In the genomic region with DNA sequence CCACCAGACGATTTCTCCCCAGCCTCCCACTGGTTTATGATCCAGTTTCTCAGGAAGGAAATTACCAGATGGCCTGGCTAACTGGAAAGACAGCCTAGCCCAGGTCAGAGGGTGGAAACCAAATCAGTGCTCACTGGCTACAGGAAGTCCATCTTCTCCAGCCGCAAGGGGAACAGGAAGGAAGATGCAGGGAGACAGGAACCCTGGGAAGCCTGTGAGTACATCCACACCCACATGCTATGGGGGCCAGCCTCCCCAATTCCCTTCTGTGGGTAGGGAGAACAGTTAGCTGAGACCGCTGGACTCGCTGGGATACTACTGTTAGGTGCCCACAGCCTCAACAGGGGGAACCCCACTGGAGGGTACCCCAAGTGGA, we compare ENCODE assay signal across 8 mouse cellular contexts. TPM values are rescaled to one million over a fixed set of nuclear protein-coding genes. Genes with fewer than 3 reads are reported as not detected.
DNase-seq lines count a peak whose midpoint lies in the region; ATAC-seq lines count a peak whose summit lies in the region.
"Had no signal": no experiment of that assay in that cellular context is flagged by ENCODE, and none has a peak within 500 bp of the region (broad histone marks: within the 10 kb centered on the region; RNA-seq: fewer than 3 reads in every experiment).

No protein-coding gene starts in this region.

- peak; percentile 59 for DNase-seq in lung, postnatal 10 days
- DNase-seq in T-cell, adult 2 months (ENCODE audit: low spot score) = no peak
- DNase-seq in right cerebral cortex, adult 2 months (ENCODE audit: low spot score in 2 of 2) = no peak
- DNase-seq in adrenal gland, adult 18-20 months (ENCODE audit: low spot score in 2 of 2) = no peak
- DNase-seq: adrenal gland, adult 2 months had no signal

- H3K27me3 ChIP-seq in embryonic facial prominence, embryonic 15.5 days = no peaks in the 10 kb centered on the region
- no peaks in the 10 kb centered on the region for H3K27me3 ChIP-seq in intestine, embryonic 16.5 days (replicated peaks; ENCODE audit: control insufficient read depth, insufficient read depth, low read length)

- no peak overlapping the region for H3K4me2 ChIP-seq in embryonic facial prominence, embryonic 15.5 days (replicated peaks)
- H3K4me2 ChIP-seq in intestine, embryonic 16.5 days (ENCODE audit: low read depth, low read length) = no peak overlapping the region

- no peaks in the 10 kb centered on the region for H3K36me3 ChIP-seq in embryonic facial prominence, embryonic 15.5 days
- no peaks in the 10 kb centered on the region for H3K36me3 ChIP-seq in intestine, embryonic 16.5 days (ENCODE audit: control insufficient read depth, insufficient read depth, low read length)

- H3K9me3 ChIP-seq in embryonic facial prominence, embryonic 15.5 days (replicated peaks) = no peaks in the 10 kb centered on the region
- H3K9me3 ChIP-seq in intestine, embryonic 16.5 days (ENCODE audit: control insufficient read depth, low read length) = no peaks in the 10 kb centered on the region

- no peak for ATAC-seq in embryonic facial prominence, embryonic 15.5 days (ENCODE audit: insufficient number of reproducible peaks, low FRiP score, low TSS enrichment, low read depth)
- no peak for ATAC-seq in intestine, embryonic 16.5 days

- H3K4me1 ChIP-seq in brown adipose tissue, adult 24 weeks (ENCODE audit: control insufficient read depth, insufficient read depth, insufficient read length, low read length) = peaks cover 74% of the 10 kb centered on the region
- H3K4me1 ChIP-seq in embryonic facial prominence, embryonic 15.5 days = peaks cover 45% of the 10 kb centered on the region
- peaks cover 19% of the 10 kb centered on the region for H3K4me1 ChIP-seq in intestine, embryonic 16.5 days (ENCODE audit: control insufficient read depth, insufficient read depth, low read length)

- H3K9ac ChIP-seq in embryonic facial prominence, embryonic 15.5 days = no peak overlapping the region
- H3K9ac ChIP-seq in intestine, embryonic 16.5 days (ENCODE audit: low read depth, low read length) = 0 out of 2 replicates have a peak overlapping the region, but pooled peaks have one; percentile 6

- H3K27ac ChIP-seq in brown adipose tissue, adult 24 weeks (replicated peaks; ENCODE audit: low read depth, low read length) = peak overlapping the region; percentile 96
- peak overlapping the region; percentile 83 for H3K27ac ChIP-seq in embryonic facial prominence, embryonic 15.5 days (replicated peaks)
- peak overlapping the region; percentile 56 for H3K27ac ChIP-seq in intestine, embryonic 16.5 days (ENCODE audit: low read length)

- no peak overlapping the region for H3K4me3 ChIP-seq in brown adipose tissue, adult 24 weeks (ENCODE audit: insufficient read depth, low read depth, low read length)
- no peak overlapping the region for H3K4me3 ChIP-seq in embryonic facial prominence, embryonic 15.5 days (replicated peaks)
- H3K4me3 ChIP-seq in intestine, embryonic 16.5 days (ENCODE audit: low read length) = no peak overlapping the region

- WGBS in embryonic facial prominence, embryonic 15.5 days = 73% methylated on average over 4 of the region's 4 CpGs
- WGBS in intestine, embryonic 16.5 days = 60% methylated on average over 4 of the region's 4 CpGs

RNA-seq across cellular contexts. Expression of a gene that starts 10.7 kb away (rescaled TPM):
- 18.1 and 19.7 TPM in 2 replicates for polyA plus RNA-seq in brown adipose tissue, adult 24 weeks (2012; ENCODE audit: insufficient read depth, insufficient read length, missing spikeins)
- polyA plus RNA-seq in embryonic facial prominence, embryonic 15.5 days (2015; fragmentation: Nextera tagmentation; extraction: Ambion mirVana) = 2.9 and 3.4 TPM in 2 replicates
- 2.3 and 2.5 TPM in 2 replicates for polyA plus RNA-seq in intestine, embryonic 16.5 days (2015; fragmentation: Nextera tagmentation; extraction: Ambion mirVana)
- 10 to 100 TPM; 11.0 to 23.9 TPM for total RNA-seq in adrenal gland, adult 18-20 months (2021)

RNA-seq across cellular contexts. Expression of a gene that starts 16.9 kb away (rescaled TPM):
- polyA plus RNA-seq in brown adipose tissue, adult 24 weeks (2012; ENCODE audit: insufficient read depth, insufficient read length, missing spikeins) = 1.3 TPM in 1 of 2 replicates, not detected in the other
- 4.2 and 4.6 TPM in 2 replicates for polyA plus RNA-seq in embryonic facial prominence, embryonic 15.5 days (2015; fragmentation: Nextera tagmentation; extraction: Ambion mirVana)
- polyA plus RNA-seq in intestine, embryonic 16.5 days (2015; fragmentation: Nextera tagmentation; extraction: Ambion mirVana) = 0.87 and 1.0 TPM in 2 replicates
- total RNA-seq in adrenal gland, adult 18-20 months (2021) = under 1 TPM; 0.53 to 0.93 TPM

RNA-seq across cellular contexts. Expression of a gene that starts 34.8 kb away (rescaled TPM):
- polyA plus RNA-seq in brown adipose tissue, adult 24 weeks (2012; ENCODE audit: insufficient read depth, insufficient read length, missing spikeins) = 1.8 TPM in 1 of 2 replicates, not detected in the other
- 3.8 and 4.2 TPM in 2 replicates for polyA plus RNA-seq in embryonic facial prominence, embryonic 15.5 days (2015; fragmentation: Nextera tagmentation; extraction: Ambion mirVana)
- polyA plus RNA-seq in intestine, embryonic 16.5 days (2015; fragmentation: Nextera tagmentation; extraction: Ambion mirVana) = 1.1 and 1.5 TPM in 2 replicates
- 1 to 10 TPM; 3.3 to 4.9 TPM for total RNA-seq in adrenal gland, adult 18-20 months (2021)

RNA-seq across cellular contexts. Expression of a gene that starts 35.8 kb away (rescaled TPM):
- polyA plus RNA-seq in brown adipose tissue, adult 24 weeks (2012; ENCODE audit: insufficient read depth, insufficient read length, missing spikeins) = not detected in 2 replicates
- polyA plus RNA-seq in embryonic facial prominence, embryonic 15.5 days (2015; fragmentation: Nextera tagmentation; extraction: Ambion mirVana) = 24.0 and 32.3 TPM in 2 replicates
- polyA plus RNA-seq in intestine, embryonic 16.5 days (2015; fragmentation: Nextera tagmentation; extraction: Ambion mirVana) = 33.9 and 44.0 TPM in 2 replicates
- not detected for total RNA-seq in adrenal gland, adult 18-20 months (2021)
- total RNA-seq: adrenal gland, adult 2 months had no signal
- polyA plus RNA-seq: adrenal gland, adult 2 months had no signal

RNA-seq across cellular contexts. Expression of a gene that starts 37.0 kb away (rescaled TPM):
- 250 and 278 TPM in 2 replicates for polyA plus RNA-seq in brown adipose tissue, adult 24 weeks (2012; ENCODE audit: insufficient read depth, insufficient read length, missing spikeins)
- polyA plus RNA-seq in embryonic facial prominence, embryonic 15.5 days (2015; fragmentation: Nextera tagmentation; extraction: Ambion mirVana) = 97.5 and 100 TPM in 2 replicates
- 183 and 195 TPM in 2 replicates for polyA plus RNA-seq in intestine, embryonic 16.5 days (2015; fragmentation: Nextera tagmentation; extraction: Ambion mirVana)
- 100 to 1,000 TPM in 1 of 2 experiments, 10 to 100 TPM in 1; 75.7 to 130 TPM for total RNA-seq in adrenal gland, adult 18-20 months (2021)
